Mouse (Mus musculus) myocyte (in vitro differentiated cells): ENCODE measurements around the gene Slc25a13. TPM values are rescaled to one million over a fixed set of nuclear protein-coding genes. Genes with fewer than 3 reads are reported as not detected.
A peak's percentile ranks its signal among the peaks of the same experiment; 100 is the strongest.

Source experiments
- H3K27me3 ChIP-seq: one replicate; pipeline ENCODE4 v1.6.1; 2011; ENCODE audit not compliant: control insufficient read depth, insufficient read depth, insufficient read length
- H3K36me3 ChIP-seq: one replicate; pipeline ENCODE4 v1.6.1; 2011; ENCODE audit not compliant: control insufficient read depth, insufficient read depth
- H3K4me2 ChIP-seq: one replicate; pipeline ENCODE4 v1.6.1; 2011; ENCODE audit warnings: low read depth, control low read depth
- H3K4me3 ChIP-seq: one replicate; pipeline ENCODE4 v1.5.1; 2011; ENCODE audit warnings: mild to moderate bottlenecking, control low read depth, moderate library complexity
- H3K79me2 ChIP-seq: one replicate; pipeline ENCODE4 v1.6.1; 2011; ENCODE audit not compliant: control insufficient read depth, insufficient read depth
- H3ac ChIP-seq: one replicate; pipeline ENCODE4 v1.6.1; 2011; ENCODE audit not compliant: control insufficient read depth, insufficient read length
- CEBPB ChIP-seq: IDR thresholded peaks from 2 replicates; pipeline ENCODE4 v1.6.1; 2011; ENCODE audit warnings: mild to moderate bottlenecking, moderate library complexity; ENCODE audit not compliant: poor library complexity, insufficient read depth, severe bottlenecking
- E2F4 ChIP-seq: IDR thresholded peaks from one replicate; pipeline ENCODE4 v1.6.1; 2011; ENCODE audit warnings: mild to moderate bottlenecking, control low read depth, moderate library complexity; ENCODE audit not compliant: insufficient read depth
- MAX ChIP-seq: IDR thresholded peaks from one replicate; pipeline ENCODE4 v1.6.1; 2011; ENCODE audit warnings: low read depth, mild to moderate bottlenecking, control low read depth
- MYOD1 ChIP-seq, 3 experiments: IDR thresholded peaks; one replicate each; pipeline ENCODE4 v1.6.1; 2011; ENCODE audit warnings: control low read depth in 2 of 3, low read depth in 2 of 3, mild to moderate bottlenecking in 2 of 3, moderate library complexity in 1 of 3; ENCODE audit not compliant: insufficient read length in 2 of 3, control insufficient read depth in 1 of 3
- MYOG ChIP-seq, 3 experiments: IDR thresholded peaks; one replicate each; pipeline ENCODE4 v1.6.1; 2011; ENCODE audit warnings: control low read depth in 2 of 3, low read depth in 2 of 3, mild to moderate bottlenecking in 2 of 3; ENCODE audit not compliant: insufficient read length in 2 of 3, control insufficient read depth in 1 of 3, insufficient read depth in 1 of 3
- POLR2A ChIP-seq: IDR thresholded peaks from one replicate; pipeline ENCODE4 v1.6.1; 2011; ENCODE audit warnings: low read depth, mild to moderate bottlenecking, control low read depth, moderate library complexity; ENCODE audit not compliant: insufficient read length
- POLR2AphosphoS2 ChIP-seq: IDR thresholded peaks from one replicate; pipeline ENCODE4 v1.6.1; 2011; ENCODE audit warnings: low read depth, control low read depth; ENCODE audit not compliant: insufficient read length
- REST ChIP-seq: IDR thresholded peaks from one replicate; pipeline ENCODE4 v1.6.1; 2011; ENCODE audit warnings: mild to moderate bottlenecking, control low read depth, moderate library complexity; ENCODE audit not compliant: insufficient read depth, insufficient read length
- SRF ChIP-seq: IDR thresholded peaks from one replicate; pipeline ENCODE4 v1.6.1; 2011; ENCODE audit warnings: low read depth; ENCODE audit not compliant: control insufficient read depth, insufficient read length
- TCF12 ChIP-seq: IDR thresholded peaks from one replicate; pipeline ENCODE4 v1.6.1; 2011; ENCODE audit warnings: mild to moderate bottlenecking, control low read depth; ENCODE audit not compliant: poor library complexity, insufficient read depth, severe bottlenecking
- TCF3 ChIP-seq: IDR thresholded peaks from one replicate; pipeline ENCODE4 v1.6.1; 2011; ENCODE audit warnings: low read depth, control low read depth; ENCODE audit not compliant: insufficient read length
- USF1 ChIP-seq: IDR thresholded peaks from one replicate; pipeline ENCODE4 v1.6.1; 2011; ENCODE audit warnings: low read depth, mild to moderate bottlenecking, control low read depth, moderate library complexity
- polyA plus RNA-seq: library from polyadenylated mRNA; unstranded; fragments of >200 nt; fragmentation: generic; extraction: Trizol; gene quantifications from one replicate; pipeline ENCODE4 v1.2.1, GENCODE M21; 2012; ENCODE audit warnings: missing spikeins

The Slc25a13 gene
- polyA plus RNA-seq, 1 experiment = 0.42 TPM

DNA sequence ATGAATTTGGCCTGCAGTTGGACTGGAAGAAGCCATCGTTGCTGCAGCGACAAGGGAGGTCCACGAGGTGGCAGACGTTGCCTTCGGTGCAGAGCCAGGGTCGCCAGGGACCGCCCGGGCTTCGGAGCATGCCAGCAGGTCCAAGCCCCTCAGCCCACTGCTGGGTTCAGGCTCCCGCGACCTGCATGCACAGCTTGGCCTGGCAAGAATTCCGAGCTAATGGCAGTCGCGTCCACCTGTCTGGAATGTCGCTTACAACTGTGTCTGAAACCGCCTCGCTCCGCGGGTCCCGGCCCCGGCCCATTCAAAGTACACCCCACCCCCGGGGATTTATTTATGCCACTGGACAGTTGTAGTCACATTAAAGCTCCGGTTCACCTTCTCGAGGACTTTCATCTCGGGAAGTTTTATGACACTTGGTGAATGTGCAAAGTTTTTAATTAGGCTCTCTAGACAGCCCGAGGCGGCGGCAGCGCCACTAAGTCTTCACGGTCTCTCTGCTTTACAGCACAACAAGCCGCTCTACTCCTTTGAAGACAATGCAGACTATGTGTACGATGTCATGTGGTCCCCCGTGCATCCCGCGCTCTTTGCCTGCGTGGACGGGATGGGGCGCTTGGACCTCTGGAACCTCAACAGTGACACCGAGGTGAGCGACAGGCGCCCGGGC lies 211.1 kb downstream of the Slc25a13 start:
- Histone ChIP-seq H3K27me3 (no peaks in the 10 kb centered on the region), H3K79me2 (no peaks in the 10 kb centered on the region), H3K4me3 (no peak overlapping the region), H3K36me3 (no peaks in the 10 kb centered on the region), H3K4me2 (no peak overlapping the region), H3ac (no peak overlapping the region)
- TF ChIP-seq TCF3 (no peak), CEBPB (no peak), POLR2A (no peak), REST (no peak), MYOG (IDR thresholded peaks at IDR 0.05; ENCODE audit: control insufficient read depth in 1 of 3, insufficient read depth in 1 of 3, insufficient read length in 2 of 3, low read depth in 2 of 3) (no peak), SRF (no peak), MAX (no peak), USF1 (no peak), POLR2AphosphoS2 (no peak), TCF12 (no peak), MYOD1 (IDR thresholded peaks at IDR 0.05; ENCODE audit: control insufficient read depth in 1 of 3, insufficient read length in 2 of 3, low read depth in 2 of 3) (no peak), E2F4 (no peak)

DNA sequence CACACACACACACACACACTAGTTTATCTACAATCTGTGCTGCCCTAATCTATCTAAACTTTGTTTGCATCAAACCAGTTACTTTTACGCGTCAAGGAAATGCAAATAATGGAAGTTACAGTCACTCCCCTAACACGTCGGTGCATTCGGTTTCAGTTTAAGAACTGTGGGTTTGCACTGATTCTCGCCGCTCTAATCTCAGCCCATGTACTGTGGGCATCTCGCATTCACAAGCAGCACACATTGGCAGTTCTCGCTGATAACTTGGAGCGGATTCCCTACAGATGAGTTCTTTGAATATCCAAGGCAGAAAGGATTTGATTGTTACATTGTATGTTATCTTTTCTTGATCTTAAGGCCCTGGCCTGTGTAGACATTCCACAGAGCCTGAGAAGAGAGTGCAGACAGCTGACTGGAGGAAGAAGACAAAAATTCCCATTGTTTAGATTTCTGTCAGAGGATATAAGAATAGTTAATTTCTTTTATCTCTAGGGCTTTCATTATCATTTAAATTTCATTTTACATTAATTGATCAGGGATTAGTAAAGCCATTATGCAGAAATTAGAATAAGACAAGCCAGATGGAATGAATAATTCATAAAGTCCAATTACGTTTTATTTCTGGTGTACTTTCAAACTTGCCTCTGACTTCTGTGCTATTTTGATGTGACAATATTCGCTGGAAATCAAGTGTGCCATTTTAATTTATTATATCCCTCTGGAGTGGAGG lies 212.1 kb downstream of the Slc25a13 start:
- TF ChIP-seq MYOG (IDR thresholded peaks at IDR 0.05; ENCODE audit: control insufficient read depth in 1 of 3, insufficient read depth in 1 of 3, insufficient read length in 2 of 3, low read depth in 2 of 3) = no peak
- no peak for TF ChIP-seq E2F4
- no peak for TF ChIP-seq POLR2AphosphoS2
- TF ChIP-seq POLR2A = no peak
- no peak for TF ChIP-seq REST
- TF ChIP-seq TCF12 = no peak
- no peak for TF ChIP-seq MYOD1 (IDR thresholded peaks at IDR 0.05; ENCODE audit: control insufficient read depth in 1 of 3, insufficient read length in 2 of 3, low read depth in 2 of 3)
- TF ChIP-seq MAX = no peak
- no peak for TF ChIP-seq TCF3
- no peak overlapping the region for H3ac ChIP-seq
- no peaks in the 10 kb centered on the region for H3K79me2 ChIP-seq
- H3K36me3 ChIP-seq = no peaks in the 10 kb centered on the region
- H3K4me3 ChIP-seq = no peak overlapping the region
- peak overlapping the region; percentile 52 for H3K4me2 ChIP-seq
- H3K27me3 ChIP-seq = no peaks in the 10 kb centered on the region

GRCm38 (mm10) chr6:6002061-6002460 lies 214.9 kb downstream of the Slc25a13 start:
- H3K79me2 ChIP-seq = no peaks in the 10 kb centered on the region
- no peak overlapping the region for H3ac ChIP-seq
- no peak overlapping the region for H3K4me3 ChIP-seq
- no peaks in the 10 kb centered on the region for H3K27me3 ChIP-seq
- TF ChIP-seq MYOG (IDR thresholded peaks at IDR 0.05; ENCODE audit: control insufficient read depth in 1 of 3, insufficient read depth in 1 of 3, insufficient read length in 2 of 3, low read depth in 2 of 3) = no peak
- TF ChIP-seq E2F4 = no peak
- no peak for TF ChIP-seq TCF3
- TF ChIP-seq MYOD1 (IDR thresholded peaks at IDR 0.05; ENCODE audit: control insufficient read depth in 1 of 3, insufficient read length in 2 of 3, low read depth in 2 of 3) = no peak
- no peak for TF ChIP-seq TCF12
- no peak for TF ChIP-seq MAX
- no peak for TF ChIP-seq POLR2AphosphoS2
- no peak for TF ChIP-seq POLR2A
- TF ChIP-seq REST = no peak
- TF ChIP-seq SRF = no peak
- no peak for TF ChIP-seq CEBPB
- TF ChIP-seq USF1 = no peak
- no peaks in the 10 kb centered on the region for H3K36me3 ChIP-seq
- no peak overlapping the region for H3K4me2 ChIP-seq

DNA sequence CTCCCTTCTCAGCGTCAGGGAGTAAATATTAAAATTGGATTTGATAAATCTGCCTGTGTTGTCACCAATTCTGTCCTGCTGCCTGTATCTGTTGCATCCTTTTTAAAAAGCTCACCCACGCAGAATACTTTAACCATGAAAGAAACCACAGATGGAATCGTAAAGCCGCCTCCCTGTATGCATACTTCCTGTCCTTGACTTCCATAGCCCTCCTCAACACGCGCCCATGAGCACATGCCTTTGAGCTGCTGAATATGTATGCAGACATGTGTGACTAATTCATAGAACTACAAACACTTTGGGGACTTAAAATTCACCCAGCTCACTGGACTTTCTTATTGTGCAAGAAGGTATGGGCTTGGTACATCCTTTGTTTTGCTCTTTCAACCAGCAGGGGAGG lies 219.4 kb downstream of the Slc25a13 start:
- Histone ChIP-seq H3K36me3 (no peaks in the 10 kb centered on the region), H3ac (no peak overlapping the region), H3K79me2 (no peaks in the 10 kb centered on the region), H3K4me3 (no peak overlapping the region), H3K4me2 (no peak overlapping the region), H3K27me3 (no peaks in the 10 kb centered on the region)
- no peak for TF ChIP-seq USF1
- no peak for TF ChIP-seq MYOG (IDR thresholded peaks at IDR 0.05; ENCODE audit: control insufficient read depth in 1 of 3, insufficient read depth in 1 of 3, insufficient read length in 2 of 3, low read depth in 2 of 3)
- no peak for TF ChIP-seq MAX
- TF ChIP-seq REST = no peak
- no peak for TF ChIP-seq SRF
- no peak for TF ChIP-seq CEBPB
- TF ChIP-seq E2F4 = no peak
